Mouse (Mus musculus) brain, embryonic 14.5 days (tissue): ENCODE measurements around the gene Olfr70.

Experiments used
- CTCF ChIP-seq: fragments of 200-500 bp; IDR thresholded peaks from 2 replicates; pipeline ENCODE4 v1.5.1; 2012; ENCODE audit warnings: inconsistent platforms, mild to moderate bottlenecking, moderate library complexity, borderline replicate concordance; ENCODE audit not compliant: insufficient read depth, insufficient read length; ENCODE audit errors: extremely low read depth
- POLR2A ChIP-seq: fragments of 200-500 bp; IDR thresholded peaks from 2 replicates; pipeline ENCODE4 v1.6.1; 2012; ENCODE audit warnings: mild to moderate bottlenecking, inconsistent platforms, borderline replicate concordance; ENCODE audit not compliant: poor library complexity, insufficient read depth, insufficient read length, severe bottlenecking; ENCODE audit errors: extremely low read depth

GRCm38 (mm10) chr4:43729794-43730550 is 29.4 kb upstream of the Olfr70 start, which contains the start of gene Spaar:
- TF ChIP-seq CTCF (no peak), POLR2A (no peak)
